Mouse (Mus musculus) midbrain, embryonic 11.5 days (tissue): Measurements from ENCODE around the gene Szt2. TPM values are rescaled to one million over a fixed set of nuclear protein-coding genes. Genes with fewer than 3 reads are reported as not detected.

Source experiments
- ATAC-seq: fragments of 200-750 bp; cut with Nextera tagmentation; 2 replicates; pipeline ENCODE4 v1.8.0; 2017; ENCODE audit warnings: moderate TSS enrichment, moderate library complexity; ENCODE audit not compliant: low FRiP score
- DNase-seq: peaks from one replicate; pipeline ENCODE4 v3.0.0; 2015; ENCODE audit warnings: low spot score; ENCODE audit errors: missing footprints
- H3K27ac ChIP-seq: fragments of 300-500 bp; sonication (generic); 2 replicates; pipeline ENCODE4 v1.5.1; 2014; ENCODE audit warnings: low read depth, low read length
- H3K27me3 ChIP-seq: fragments of 300-500 bp; sonication (generic); 2 replicates; pipeline ENCODE4 v1.6.1; 2014; ENCODE audit warnings: mild to moderate bottlenecking, low read length, moderate library complexity, mixed read lengths; ENCODE audit not compliant: control insufficient read depth, insufficient read depth
- H3K36me3 ChIP-seq: fragments of 300-500 bp; sonication (generic); 2 replicates; pipeline ENCODE4 v1.6.1; 2014; ENCODE audit warnings: mild to moderate bottlenecking, low read length, moderate library complexity, mixed read lengths; ENCODE audit not compliant: control insufficient read depth, insufficient read depth
- H3K4me1 ChIP-seq: fragments of 300-500 bp; sonication (generic); 2 replicates; pipeline ENCODE4 v1.6.1; 2014; ENCODE audit warnings: low read length; ENCODE audit not compliant: control insufficient read depth, insufficient read depth
- H3K4me2 ChIP-seq: fragments of 300-500 bp; sonication (generic); 2 replicates; pipeline ENCODE4 v1.6.1; 2014; ENCODE audit warnings: mild to moderate bottlenecking, moderate library complexity
- H3K4me3 ChIP-seq: fragments of 300-500 bp; sonication (generic); 2 replicates; pipeline ENCODE4 v1.5.1; 2014; ENCODE audit warnings: low read depth, low read length
- H3K9ac ChIP-seq: fragments of 300-500 bp; sonication (generic); 2 replicates; pipeline ENCODE4 v1.6.1; 2014; ENCODE audit warnings: low read length
- H3K9me3 ChIP-seq: fragments of 300-500 bp; sonication (generic); 2 replicates; pipeline ENCODE4 v1.6.1; 2016; ENCODE audit warnings: low read length; ENCODE audit not compliant: control insufficient read depth
- WGBS: fragments of 180-500 bp; shearing (Covaris S2); extraction: QIAGEN DNeasy Blood & Tissue Kit; methylation state at CpG from one replicate; pipeline ENCODE4 v1.1.7; 2014; 5-methylcytosine and 5-hydroxymethylcytosine counted together
- polyA plus RNA-seq: library from polyadenylated mRNA; unstranded; fragments of >200 nt; fragmentation: Nextera tagmentation; extraction: Ambion mirVana; gene quantifications from 2 replicates; pipeline ENCODE4 v1.2.1, GENCODE M21; 2014

Szt2 gene
- polyA plus RNA-seq, 1 experiment from 2014 or later, result 7.8 TPM

DNA sequence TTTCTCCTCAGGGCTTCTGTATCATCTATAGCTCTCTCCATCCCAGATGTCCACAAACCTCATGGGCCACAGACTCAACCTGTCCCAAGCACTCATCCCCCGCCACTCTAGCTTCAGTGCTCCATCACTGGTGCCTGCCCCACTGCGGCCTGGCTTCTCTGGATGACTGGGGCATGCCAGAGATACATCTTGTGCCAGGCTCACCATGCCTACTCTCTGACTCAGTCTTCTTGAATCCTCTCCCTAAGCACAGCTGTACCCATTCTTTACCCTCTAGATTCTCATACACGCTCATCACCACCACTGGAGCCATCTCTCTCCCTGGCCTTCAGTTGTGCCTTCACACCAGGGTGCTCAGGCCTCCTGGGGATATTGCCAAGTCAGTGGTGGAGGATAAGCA is 45.1 kb downstream of the Szt2 start:
- no peak overlapping the region for H3K4me2 ChIP-seq
- H3K27me3 ChIP-seq, result no peaks in the 10 kb centered on the region
- no peaks in the 10 kb centered on the region for H3K9me3 ChIP-seq
- ATAC-seq (no peak), DNase-seq (peak; percentile 26)
- H3K4me3 ChIP-seq, result no peak overlapping the region
- peaks cover 12% of the 10 kb centered on the region for H3K4me1 ChIP-seq
- WGBS, result 97% methylated on average over 3 of the region's 3 CpGs
- H3K27ac ChIP-seq, result no peak overlapping the region
- peaks cover 10% of the 10 kb centered on the region for H3K36me3 ChIP-seq
- no peak overlapping the region for H3K9ac ChIP-seq

DNA sequence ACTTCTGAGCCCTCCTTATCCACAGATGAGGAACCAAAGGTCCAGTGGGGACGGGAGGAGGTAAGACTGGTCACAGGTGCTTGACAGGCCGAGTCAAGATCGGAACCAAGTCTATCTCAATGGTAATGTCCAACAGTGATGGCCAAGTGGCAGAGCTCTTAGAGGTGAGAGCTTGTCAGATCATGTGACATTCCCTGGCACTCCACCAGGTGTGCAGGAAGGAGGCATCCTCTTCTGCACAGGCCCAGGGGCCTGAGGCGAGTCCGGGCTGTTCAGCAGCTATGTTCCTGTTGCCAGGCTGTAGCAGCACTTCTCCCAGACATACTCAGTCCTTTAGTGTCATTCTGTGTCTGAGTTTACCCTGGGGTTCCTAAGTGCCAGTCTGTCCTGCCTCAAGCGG is 46.2 kb downstream of the Szt2 start:
- peaks cover 12% of the 10 kb centered on the region for H3K4me1 ChIP-seq
- H3K36me3 ChIP-seq, result peaks cover 10% of the 10 kb centered on the region
- no peak overlapping the region for H3K4me2 ChIP-seq
- ATAC-seq, result no peak
- no peak for DNase-seq
- H3K4me3 ChIP-seq, result no peak overlapping the region
- 88% methylated on average over 6 of the region's 6 CpGs for WGBS
- no peak overlapping the region for H3K27ac ChIP-seq
- H3K9ac ChIP-seq, result no peak overlapping the region
- no peaks in the 10 kb centered on the region for H3K27me3 ChIP-seq
- no peaks in the 10 kb centered on the region for H3K9me3 ChIP-seq

DNA sequence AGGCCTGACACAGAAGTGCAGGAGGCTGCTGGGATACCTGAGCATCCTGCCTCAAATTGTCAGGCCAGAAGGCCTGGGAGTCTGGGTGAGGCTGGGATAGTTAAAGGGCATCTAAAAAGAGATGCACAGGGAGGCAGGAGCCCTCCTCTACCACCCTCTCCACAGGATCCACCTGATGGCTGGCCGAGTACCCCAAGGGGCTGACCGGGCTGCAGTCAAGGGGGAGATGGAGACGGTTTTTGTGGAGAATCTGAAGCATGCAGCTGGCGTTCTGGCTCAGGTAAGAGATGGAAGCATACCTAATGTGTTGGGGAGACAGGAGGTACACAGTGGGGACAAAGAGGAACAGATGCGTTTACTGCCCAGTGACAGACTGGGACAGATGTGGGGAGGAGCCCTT is 47.6 kb downstream of the Szt2 start:
- WGBS, result 88% methylated on average over 5 of the region's 5 CpGs
- Histone ChIP-seq H3K27me3 (no peaks in the 10 kb centered on the region), H3K27ac (no peak overlapping the region), H3K9ac (no peak overlapping the region), H3K4me3 (no peak overlapping the region), H3K4me2 (no peak overlapping the region), H3K9me3 (no peaks in the 10 kb centered on the region), H3K4me1 (peaks cover 12% of the 10 kb centered on the region), H3K36me3 (peaks cover 10% of the 10 kb centered on the region)
- peak; percentile 68 for DNase-seq
- no peak for ATAC-seq

DNA sequence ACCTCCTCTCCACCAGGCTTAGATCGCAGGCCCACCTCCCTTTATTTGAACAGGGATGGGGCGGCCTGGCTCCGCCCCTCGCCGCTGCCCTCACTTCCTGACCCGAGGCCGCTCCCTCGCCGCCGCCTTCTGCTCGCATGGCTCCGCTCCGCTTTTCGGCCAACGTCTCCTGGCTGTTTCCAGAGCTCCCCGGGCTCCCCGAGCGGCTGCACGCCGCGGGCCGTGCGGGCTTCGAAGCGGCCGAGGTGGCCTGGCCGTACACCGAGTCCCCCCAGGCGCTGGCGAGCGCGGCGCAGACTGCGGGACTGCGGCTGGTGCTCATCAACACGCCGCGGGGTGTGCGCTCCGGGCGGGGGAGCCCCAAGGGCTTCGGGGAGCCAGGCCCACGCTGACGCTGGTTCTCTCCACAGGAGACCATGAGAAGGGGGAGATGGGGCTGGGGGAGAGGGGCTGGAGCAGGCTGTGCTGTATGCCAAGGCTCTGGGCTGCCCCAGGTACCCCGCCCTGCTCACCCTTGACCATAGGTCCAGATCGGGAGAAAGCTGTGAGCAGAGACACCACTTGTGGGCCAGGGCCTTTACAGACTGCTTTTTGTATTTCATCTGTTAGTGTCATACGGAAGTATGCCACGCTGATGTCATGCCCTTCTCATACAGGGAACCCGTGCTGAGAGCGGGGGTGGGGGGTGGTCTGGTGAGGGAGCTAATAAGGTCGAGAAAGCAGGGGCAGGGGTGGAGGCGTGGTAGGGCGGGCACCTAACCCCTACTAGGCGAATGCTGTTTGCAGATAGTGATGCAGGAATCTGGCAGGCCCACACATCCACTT is 49.0 kb downstream of the Szt2 start:
- under 1% methylated on average over 52 of the region's 54 CpGs for WGBS
- peak; percentile 97 for DNase-seq
- Histone ChIP-seq H3K4me1 (peaks cover 12% of the 10 kb centered on the region), H3K4me3 (peak overlapping the region; percentile 61), H3K4me2 (peak overlapping the region; percentile 94), H3K9ac (peak overlapping the region; percentile 89), H3K27me3 (no peaks in the 10 kb centered on the region), H3K36me3 (peaks cover 6% of the 10 kb centered on the region), H3K27ac (peak overlapping the region; percentile 82), H3K9me3 (no peaks in the 10 kb centered on the region)
- ATAC-seq, result peak; percentile 89

DNA sequence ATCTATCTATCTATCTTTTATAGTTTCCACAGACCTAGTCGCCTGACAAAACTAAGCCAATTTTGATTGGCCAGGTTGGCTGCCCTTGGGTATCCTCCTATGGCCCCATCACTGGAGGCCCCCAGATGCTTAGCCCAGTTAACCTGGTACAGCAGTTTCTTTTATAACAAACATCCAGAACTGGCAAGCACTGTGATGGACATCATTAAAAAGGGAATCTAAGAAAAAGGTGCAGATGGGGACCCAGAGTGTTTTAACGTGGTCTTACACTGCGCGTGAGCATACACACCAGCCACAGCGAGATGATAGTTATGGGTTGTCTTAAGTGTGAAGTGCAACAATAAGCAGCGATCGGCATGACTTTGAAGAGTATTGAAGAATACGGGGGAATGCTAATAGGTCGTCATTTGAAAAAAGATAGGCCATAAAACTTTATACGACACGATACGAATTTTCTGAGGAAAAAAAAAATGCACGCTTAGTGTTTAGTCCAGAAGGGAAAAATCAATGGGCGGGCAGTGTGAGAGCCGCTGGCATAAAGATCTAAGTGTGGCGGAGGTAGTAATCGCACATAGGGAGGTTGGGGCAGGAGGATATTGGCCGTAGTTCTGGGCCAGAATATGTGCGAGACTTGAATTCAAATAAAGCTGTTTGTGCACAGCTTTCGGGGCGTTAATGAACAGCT is 49.7 kb downstream of the Szt2 start:
- no peaks in the 10 kb centered on the region for H3K27me3 ChIP-seq
- peaks cover 6% of the 10 kb centered on the region for H3K36me3 ChIP-seq
- peak overlapping the region; percentile 61 for H3K4me3 ChIP-seq
- H3K9me3 ChIP-seq, result no peaks in the 10 kb centered on the region
- 19% methylated on average over 21 of the region's 21 CpGs for WGBS
- H3K4me2 ChIP-seq, result peak overlapping the region; percentile 94
- peak; percentile 94 for DNase-seq
- peak overlapping the region; percentile 89 for H3K9ac ChIP-seq
- peaks cover 12% of the 10 kb centered on the region for H3K4me1 ChIP-seq
- H3K27ac ChIP-seq, result peak overlapping the region; percentile 82
- ATAC-seq, result no peak

DNA sequence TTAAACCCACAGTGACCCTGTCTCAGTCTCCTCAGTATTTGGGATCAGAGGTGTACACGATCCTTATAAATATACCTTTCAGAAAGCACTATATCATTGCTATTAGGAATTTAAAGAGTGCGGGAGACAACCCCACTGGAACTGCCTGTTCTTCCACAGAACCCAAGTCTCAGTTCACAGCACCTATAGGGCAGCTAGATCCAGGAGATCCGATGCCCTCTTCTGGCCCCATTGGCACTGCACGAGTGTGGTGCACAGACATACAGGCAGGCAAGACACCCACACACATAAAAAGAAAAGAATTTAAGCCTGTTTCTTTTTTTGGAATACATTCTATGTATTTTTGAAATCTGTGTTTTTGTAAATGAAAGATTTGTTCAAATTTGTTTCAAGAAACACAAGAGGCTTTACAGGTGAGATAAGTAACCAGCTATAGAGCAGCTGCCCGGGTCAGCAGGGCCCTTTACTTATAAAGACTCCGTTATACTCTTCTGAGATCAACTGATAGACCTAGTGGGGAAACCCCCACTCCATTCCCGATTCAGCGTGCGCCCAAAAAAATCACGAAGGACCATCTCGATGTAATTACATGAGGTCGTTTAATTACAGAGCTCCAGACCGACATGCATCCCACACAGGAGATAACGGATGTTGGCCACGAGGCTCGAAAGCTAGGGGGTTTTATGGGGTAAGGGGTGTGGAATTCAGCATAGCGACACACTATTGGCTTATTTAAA is 50.7 kb downstream of the Szt2 start:
- H3K36me3 ChIP-seq, result peaks cover 6% of the 10 kb centered on the region
- WGBS, result 90% methylated on average over 17 of the region's 17 CpGs
- no peak for ATAC-seq
- H3K9ac ChIP-seq, result no peak overlapping the region
- H3K27ac ChIP-seq, result no peak overlapping the region
- H3K27me3 ChIP-seq, result no peaks in the 10 kb centered on the region
- no peaks in the 10 kb centered on the region for H3K9me3 ChIP-seq
- peaks cover 12% of the 10 kb centered on the region for H3K4me1 ChIP-seq
- no peak overlapping the region for H3K4me2 ChIP-seq
- H3K4me3 ChIP-seq, result no peak overlapping the region
- peak; percentile 54 for DNase-seq

DNA sequence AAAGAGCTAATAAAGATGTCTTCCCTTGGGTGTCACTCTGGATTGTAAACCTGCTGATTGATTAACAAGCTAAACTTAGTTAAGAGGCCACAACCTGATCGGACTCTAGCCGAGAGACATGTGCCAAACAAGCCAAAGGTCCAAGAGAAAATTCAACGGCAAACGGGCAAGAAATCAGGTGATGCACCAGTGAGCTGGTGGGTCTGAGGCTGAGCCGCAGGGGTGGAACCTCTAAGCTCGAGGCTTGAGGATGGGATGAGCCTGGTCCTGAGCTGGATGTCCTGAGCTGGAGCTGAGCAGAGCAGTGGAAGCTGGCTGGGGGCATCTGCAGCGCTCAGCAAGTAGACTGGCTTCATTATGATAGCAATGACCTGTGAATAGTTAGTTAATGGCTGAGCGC is 51.6 kb downstream of the Szt2 start:
- H3K4me2 ChIP-seq, result no peak overlapping the region
- peaks cover 12% of the 10 kb centered on the region for H3K4me1 ChIP-seq
- WGBS, result 85% methylated on average over 8 of the region's 8 CpGs
- peak; percentile 56 for DNase-seq
- H3K9ac ChIP-seq, result no peak overlapping the region
- H3K27ac ChIP-seq, result no peak overlapping the region
- no peaks in the 10 kb centered on the region for H3K36me3 ChIP-seq
- no peak overlapping the region for H3K4me3 ChIP-seq
- ATAC-seq, result no peak
- no peaks in the 10 kb centered on the region for H3K27me3 ChIP-seq
- H3K9me3 ChIP-seq, result no peaks in the 10 kb centered on the region

DNA sequence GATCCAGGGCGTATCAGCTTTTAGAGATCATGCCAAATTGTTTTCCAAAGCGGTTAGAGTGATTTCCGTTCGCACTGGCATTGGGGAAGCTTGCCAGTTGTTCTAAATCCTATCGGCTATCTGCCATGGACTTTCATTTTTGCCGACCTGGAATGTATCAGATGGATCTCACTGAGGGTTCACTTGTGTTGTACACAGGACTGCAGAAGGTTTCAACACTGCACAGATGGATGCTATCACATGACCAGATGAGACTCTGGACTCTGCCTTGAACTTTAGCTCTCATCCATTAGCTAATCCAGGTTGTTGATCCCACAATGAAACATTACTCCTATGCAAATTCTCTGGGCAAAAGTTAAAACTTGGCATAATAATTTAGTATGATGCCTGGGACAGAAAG is 52.3 kb downstream of the Szt2 start:
- H3K27ac ChIP-seq, result no peak overlapping the region
- no peaks in the 10 kb centered on the region for H3K9me3 ChIP-seq
- H3K4me1 ChIP-seq, result peaks cover 12% of the 10 kb centered on the region
- DNase-seq (no peak), ATAC-seq (no peak)
- H3K4me3 ChIP-seq, result no peak overlapping the region
- H3K9ac ChIP-seq, result no peak overlapping the region
- H3K27me3 ChIP-seq, result no peaks in the 10 kb centered on the region
- 89% methylated on average over 6 of the region's 6 CpGs for WGBS
- H3K36me3 ChIP-seq, result no peaks in the 10 kb centered on the region
- no peak overlapping the region for H3K4me2 ChIP-seq

DNA sequence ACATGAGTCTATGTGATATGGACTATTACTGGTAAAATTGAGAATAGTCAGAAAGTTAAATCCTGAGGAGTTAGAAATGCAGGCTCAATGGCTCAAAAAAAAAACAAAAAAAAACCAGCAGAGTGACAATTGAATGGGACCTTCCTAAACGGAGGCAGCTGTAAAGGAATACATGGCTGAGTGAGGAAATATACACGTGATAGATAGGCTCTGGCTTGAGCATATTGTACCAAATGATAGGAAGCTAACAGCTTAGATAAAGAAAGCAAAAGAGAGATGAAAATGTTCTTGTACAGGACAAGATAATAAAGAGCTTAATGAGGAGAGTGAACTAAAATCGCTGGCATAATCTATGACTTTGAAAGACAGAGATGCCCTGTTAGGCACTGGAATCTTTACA is 54.8 kb downstream of the Szt2 start:
- no peaks in the 10 kb centered on the region for H3K36me3 ChIP-seq
- H3K4me1 ChIP-seq, result peaks cover 3% of the 10 kb centered on the region; the same call in 1 of the 2 replicates
- no peak overlapping the region for H3K4me2 ChIP-seq
- DNase-seq (no peak), ATAC-seq (no peak)
- no peak overlapping the region for H3K27ac ChIP-seq
- H3K9me3 ChIP-seq, result no peaks in the 10 kb centered on the region
- H3K27me3 ChIP-seq, result no peaks in the 10 kb centered on the region
- no peak overlapping the region for H3K9ac ChIP-seq
- H3K4me3 ChIP-seq, result no peak overlapping the region
- 79% methylated on average over 3 of the region's 3 CpGs for WGBS
